Mouse (Mus musculus): ENCODE data around the gene 1110004F10Rik.
"Not testable (repeated sequence)": the region's sequence is repeated elsewhere in the genome, so short reads cannot be mapped to it uniquely, and the experiment has no call there.

Gene 1110004F10Rik

DNA sequence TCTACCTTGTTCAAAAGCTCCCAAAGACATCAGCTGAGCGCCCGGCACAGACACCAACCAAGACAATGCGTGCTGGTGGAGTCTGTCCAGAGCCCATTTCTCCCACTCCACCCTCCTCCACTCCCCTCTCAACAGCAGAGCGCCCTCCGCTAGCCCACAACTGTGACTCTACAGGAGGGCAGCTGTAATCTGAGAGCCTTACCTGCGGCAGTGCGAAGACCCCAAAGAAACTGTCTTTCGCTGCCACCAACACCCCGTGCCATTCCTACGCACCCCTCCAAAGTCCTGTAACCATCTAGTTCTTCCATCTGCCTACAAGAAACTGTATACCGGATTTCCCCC lies at the start of gene 1110004F10Rik:
TSS of gene 1110004F10Rik (plus strand) at position 202 of the 342 bp plus-strand sequence.
- DNase-seq (ENCODE audit: low spot score) = no peak

DNA sequence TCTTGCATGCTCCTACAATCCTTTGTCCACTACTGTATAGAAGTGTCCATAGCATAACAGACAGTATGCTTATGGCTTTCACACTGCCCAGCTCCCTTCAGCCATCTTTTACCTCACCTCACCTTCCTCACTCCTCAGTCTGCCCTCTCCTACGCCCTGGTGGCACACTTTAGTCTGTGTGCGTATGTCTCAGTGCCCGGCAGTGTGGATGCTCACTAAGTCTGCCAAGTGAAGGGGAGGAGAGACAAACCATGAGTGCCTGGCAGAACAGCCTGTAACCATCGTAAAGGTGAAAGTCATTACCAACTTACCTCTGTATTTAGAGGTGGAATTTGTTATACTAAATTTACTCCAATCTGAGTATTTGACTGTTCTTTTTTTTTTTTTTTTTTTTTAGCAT lies 36.5 kb upstream of the 1110004F10Rik start:
- no peak for DNase-seq (ENCODE audit: low spot score)

DNA sequence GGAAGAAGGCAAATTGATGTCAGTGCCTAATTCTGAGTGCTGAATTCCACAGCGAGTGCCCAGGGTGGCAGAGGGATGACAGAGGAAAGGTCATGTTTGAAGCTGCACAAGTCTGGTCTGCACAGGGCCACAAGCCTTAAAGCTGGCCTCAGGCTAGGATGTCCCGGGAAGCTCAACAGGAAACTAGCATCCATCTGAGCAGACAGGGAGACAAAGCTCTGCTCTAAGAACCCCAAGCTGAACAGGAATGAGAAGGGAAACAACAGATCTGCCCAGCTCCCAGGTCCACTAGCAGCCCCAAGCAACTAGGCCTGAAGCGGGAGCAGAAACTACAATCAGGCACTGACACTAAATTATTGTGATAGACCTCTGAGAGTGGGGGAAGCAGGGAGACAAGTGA lies 9.2 kb upstream of the 1110004F10Rik start:
- no peak for DNase-seq (ENCODE audit: low spot score)

DNA sequence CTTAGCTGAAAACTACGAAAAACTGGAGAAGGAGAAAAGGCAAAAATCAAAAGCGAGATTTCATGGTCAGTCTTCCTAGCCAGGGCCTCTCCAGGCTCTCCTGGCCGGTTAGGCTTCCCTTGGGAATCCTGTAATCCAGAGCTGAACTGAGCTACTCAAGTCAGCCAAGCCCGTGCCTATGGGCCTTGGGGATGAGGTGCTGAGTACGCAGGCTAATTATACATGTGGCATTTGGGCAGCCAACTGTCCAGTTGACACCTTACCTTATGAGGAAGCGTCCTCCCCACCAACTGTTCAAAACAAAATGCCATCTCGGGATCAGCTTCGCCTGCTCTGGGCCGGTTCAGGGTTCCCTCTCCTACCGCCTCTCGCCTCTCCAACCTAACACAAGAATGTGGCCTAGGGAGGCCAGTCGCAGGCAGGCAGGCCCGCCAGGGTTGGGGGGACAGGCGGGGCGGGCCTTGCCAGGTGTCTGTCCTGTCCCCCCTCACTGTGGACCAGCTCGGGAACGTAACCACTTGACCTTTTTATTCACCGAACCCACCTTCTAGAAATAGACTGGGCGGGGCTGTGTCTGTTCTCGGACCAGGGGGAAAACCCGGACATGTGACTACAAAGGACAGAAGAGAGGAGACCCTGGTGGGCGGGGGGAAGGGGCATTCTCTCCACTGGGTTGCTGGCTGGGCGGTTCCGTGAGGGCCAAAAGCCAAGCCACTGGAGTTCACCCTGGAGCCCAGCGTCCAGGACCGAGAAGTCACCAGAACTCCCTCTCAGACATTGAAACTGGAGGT lies 8.4 kb upstream of the 1110004F10Rik start:
- no peak for DNase-seq (ENCODE audit: low spot score)

DNA sequence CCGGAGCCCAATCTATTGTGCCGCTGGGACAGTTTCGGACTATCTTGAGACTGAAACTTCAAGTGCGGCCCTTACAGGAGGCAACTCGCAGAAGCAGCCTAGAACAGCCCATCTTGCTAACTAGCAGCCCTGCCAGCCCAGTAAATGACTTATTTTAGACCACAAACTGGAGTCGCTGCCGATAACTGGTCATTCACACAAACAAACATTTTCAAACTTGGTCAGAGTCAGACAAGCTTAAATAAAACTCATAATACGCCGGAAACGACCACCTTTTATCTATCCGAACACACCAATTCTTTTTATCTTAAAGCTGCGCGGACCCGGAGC lies 7.8 kb upstream of the 1110004F10Rik start:
- no peak for DNase-seq (ENCODE audit: low spot score)

DNA sequence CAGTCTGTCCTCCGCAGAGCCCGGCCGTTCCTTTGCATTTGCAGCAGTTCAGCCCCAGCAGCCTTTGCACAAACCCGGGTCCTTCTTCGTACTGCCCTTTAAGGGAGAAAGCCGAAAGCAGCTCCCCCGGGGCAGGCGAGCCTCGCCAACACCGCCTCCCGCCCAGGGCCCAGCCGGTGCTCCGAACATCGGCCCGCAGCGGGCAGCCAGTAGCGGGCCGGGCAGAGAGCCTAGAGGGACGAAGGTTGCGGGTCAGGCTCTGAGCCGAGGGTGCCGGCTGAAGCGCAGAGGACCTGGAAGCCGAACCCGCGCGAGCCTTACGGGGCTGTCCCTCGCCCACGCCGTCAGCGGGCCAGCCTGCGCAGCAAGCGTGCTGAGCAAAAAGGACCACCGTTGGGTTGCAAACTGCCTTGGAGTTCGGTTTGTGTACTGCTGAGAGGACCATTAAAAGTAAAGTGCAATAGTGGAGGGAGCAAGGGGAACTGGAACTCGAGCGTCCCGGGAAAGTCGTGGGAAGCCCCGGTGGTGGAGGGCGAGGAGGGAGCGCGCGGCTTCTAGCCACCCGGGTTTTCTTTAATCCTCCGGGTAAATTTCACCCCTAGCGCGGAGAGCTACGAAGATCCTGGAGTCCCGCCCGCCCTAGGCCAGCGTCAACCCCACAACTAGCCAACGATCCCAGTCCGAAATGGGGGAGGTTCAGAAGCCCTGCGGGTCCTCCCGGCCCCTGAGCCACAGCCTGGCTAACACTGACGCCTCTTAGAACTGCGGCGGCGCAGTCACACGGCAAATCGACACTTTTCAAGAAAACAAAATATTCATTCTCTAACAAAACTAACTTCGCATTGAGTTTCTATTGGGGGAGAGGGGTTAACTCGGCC lies 7.2 kb upstream of the 1110004F10Rik start:
- DNase-seq (ENCODE audit: low spot score) = no peak

DNA sequence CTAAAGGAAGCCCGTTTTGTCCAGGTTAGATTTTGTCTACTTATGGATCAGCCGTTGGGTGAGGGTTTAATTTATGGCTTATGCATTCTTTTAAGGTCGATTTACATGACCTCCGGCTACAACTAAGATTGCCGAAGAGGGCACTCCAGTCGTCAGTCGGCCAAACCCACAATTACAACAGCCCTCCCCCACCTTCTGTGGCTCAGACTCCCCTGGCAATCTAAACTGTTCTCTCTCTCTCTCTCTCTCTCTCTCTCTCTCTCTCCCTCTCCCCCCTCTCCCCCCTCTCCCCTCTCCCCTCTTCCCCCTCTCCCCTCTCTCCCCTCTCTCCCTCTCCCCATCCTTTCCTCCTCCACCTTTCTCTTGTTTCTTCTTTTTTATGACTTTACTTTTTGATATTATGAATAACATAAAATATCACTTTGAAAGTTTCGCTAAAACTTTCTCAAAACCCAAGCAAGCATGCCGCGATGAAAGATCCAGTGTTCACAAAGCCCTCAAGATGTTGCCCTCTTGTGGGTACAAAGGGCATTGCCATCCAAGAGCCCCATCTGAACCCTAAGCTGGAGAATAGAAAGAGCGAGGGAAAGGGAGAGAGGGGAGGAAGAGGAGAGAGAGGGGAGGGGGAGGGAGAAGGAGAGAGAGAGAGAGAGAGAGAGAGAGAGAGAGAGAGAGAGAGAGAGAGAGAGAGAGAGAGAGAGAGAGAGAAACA lies 6.4 kb upstream of the 1110004F10Rik start:
- peak; percentile 27 for DNase-seq (ENCODE audit: low spot score)

DNA sequence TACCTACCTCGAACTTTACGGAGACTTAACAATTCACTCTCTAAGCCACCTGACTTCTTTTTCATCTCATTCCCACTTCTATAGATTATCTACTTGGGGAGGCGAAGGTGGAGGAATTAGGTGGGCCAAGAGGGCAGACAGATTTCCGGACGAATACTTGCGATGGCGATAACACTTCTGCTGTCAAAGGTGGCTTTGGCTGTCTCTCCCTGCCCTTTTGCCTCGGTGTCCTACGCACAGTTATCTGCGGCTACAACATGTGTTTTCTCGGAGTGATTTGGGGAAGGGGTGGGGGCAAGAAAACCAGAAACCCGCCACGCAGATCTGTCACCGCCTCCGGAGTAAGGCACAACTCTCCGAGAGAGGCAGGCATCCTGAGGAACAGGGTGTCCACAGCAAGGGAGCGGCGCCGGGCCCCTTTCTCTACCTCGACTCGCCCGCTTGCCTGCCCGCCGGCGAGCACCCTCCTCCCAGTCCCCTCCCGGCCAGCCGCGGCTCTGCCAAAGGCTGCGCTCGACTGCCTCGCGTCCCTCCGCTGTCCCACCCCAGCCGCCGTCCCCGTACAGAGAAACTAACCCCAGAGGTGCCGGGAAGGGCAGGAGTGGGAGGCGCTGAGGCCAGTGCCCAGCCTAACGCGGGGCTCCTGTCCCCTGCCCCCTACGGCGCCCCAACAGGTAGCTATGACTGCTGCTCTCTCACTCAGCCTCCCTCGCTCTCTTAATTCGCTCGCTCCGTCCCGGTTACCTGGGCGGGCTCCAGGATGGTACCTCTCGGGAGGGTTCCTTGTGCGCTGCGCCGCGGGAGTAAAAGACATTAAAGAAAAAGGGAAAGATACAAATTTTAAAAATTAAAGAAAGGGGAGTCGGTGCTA lies 5.6 kb upstream of the 1110004F10Rik start:
- DNase-seq (ENCODE audit: low spot score) = no peak

DNA sequence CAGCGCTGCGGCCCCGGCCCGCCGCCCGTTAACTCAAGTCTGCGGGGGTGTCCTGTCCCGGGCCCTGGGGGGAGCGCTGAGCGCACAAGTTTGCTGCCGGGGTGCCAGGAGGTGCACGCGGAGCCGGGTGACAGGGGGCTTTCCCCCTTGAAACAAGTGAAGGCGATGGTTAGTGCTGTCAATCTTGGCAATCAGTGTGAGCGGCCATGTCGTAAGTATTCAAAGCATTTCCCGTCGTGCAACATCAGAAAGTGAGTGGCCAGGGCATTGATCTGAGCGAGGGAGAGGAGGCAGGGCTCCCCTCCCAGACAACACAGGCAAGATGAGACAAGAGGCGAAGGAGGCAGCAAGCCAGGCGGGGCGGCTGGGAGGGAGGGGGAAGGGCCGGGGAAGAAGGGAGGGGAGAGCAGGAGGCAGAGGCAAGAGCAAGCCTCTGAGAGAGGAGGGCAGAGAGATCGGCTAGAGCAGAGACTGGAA lies 4.9 kb upstream of the 1110004F10Rik start:
- DNase-seq (ENCODE audit: low spot score) = no peak

DNA sequence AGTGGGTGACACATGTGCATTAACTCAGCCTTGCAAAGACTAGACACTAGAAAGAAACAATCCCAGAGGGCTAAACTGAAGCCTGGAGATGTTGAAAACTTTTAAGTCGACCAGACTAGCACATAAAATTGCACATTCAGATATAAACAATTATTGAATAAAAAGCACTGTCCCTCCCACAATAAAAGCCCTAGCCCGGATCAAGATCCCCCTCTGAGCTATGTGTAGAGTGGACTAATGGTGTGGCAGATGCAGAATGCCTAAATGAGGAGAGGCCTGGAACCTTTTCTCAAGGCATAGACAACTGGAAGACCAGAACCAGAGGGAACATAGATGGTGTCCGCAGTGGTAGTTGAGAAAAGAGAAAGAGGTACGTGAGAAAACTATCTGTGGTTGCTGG lies 3.7 kb upstream of the 1110004F10Rik start:
- DNase-seq (ENCODE audit: low spot score) = no peak

DNA sequence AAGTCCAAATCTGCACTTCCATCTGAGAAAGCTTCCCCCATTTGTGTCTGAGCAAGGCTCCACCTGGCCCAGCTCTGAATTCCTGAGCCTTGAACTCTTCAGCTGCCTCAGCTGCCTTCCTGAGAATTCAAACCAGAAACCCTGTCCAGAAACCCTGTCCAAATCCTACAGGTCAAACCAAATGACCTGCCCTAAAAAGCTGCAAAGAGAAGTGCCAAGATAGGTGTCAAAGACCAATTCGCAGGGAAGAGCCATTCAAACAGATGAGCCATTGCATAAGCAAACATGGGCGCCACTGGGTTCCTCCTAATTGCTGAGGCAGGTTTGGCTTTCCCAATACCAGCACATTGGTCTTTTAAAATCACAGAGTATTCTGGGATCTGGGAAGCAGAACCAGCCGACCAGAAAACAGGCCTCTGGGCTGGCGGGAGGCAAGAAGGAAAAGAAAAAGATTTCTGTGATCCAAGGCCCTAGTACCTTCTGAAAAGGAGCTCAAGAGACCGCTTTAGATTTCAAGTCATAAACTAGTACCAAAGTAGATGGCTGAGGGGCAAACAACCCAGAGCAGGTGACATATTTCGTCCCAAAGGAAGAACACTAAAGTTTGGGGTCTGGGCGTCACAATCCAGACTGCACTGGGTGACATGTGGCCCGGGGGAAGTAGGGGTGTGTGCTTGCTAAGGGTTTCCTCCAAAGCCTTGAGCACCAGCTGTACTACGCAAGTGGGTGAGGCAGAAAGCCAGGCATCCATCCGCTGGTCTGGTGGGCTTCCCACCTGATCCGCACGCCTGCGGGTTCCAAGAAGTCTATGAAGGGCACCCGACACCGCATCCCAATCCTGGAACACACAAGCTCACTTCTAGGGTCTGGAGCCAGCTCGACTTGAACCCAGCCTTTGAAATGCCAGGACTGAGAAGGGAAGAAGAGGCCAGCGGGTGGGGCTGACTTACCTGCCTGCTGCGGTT lies 2.3 kb upstream of the 1110004F10Rik start:
- DNase-seq (ENCODE audit: low spot score) = no peak

DNA sequence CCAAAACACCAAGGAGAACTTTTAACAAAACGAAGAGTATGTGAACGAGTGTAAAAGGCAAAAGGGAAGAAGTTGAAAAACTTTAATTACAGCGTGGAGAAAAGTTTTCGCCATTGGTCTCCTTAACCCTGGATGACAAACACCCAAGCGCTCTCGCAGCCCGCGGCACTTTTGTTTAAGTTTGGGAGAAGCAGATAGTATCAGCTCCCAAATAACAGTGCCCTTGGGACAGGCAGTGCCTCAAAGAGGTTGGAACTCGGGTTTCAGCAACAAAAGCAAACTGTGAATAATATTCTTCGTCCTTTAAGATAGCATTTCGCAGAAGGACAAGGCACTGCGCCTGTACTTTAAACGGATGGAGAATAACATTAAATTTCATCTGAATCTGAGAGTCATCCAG lies 1.2 kb upstream of the 1110004F10Rik start:
- DNase-seq (ENCODE audit: low spot score) = no peak

DNA sequence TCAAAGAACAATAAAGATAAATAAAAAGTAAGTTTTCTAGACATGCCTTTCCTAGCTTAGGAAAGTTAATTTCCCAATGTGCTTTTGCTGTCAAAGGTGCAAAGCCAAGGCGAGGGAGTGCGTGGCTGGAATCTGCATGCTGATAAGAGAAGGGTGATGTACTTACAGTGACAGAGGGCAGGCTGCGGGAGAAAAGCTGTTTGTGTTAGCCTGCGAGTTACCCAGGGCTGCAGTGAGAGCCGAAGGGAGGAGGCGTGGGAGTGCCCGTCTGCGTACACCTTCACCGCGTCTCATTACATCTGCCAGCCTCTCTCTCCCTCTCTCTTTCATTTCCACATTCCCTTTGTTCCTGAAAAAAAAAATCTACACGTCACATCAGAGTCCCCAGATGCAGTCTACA lies 686 bp upstream of the 1110004F10Rik start, which contains the start of gene Sox6:
TSS of gene Sox6 (minus strand) at position 286 of the 400 bp plus-strand sequence.
- DNase-seq (ENCODE audit: low spot score) = no peak

DNA sequence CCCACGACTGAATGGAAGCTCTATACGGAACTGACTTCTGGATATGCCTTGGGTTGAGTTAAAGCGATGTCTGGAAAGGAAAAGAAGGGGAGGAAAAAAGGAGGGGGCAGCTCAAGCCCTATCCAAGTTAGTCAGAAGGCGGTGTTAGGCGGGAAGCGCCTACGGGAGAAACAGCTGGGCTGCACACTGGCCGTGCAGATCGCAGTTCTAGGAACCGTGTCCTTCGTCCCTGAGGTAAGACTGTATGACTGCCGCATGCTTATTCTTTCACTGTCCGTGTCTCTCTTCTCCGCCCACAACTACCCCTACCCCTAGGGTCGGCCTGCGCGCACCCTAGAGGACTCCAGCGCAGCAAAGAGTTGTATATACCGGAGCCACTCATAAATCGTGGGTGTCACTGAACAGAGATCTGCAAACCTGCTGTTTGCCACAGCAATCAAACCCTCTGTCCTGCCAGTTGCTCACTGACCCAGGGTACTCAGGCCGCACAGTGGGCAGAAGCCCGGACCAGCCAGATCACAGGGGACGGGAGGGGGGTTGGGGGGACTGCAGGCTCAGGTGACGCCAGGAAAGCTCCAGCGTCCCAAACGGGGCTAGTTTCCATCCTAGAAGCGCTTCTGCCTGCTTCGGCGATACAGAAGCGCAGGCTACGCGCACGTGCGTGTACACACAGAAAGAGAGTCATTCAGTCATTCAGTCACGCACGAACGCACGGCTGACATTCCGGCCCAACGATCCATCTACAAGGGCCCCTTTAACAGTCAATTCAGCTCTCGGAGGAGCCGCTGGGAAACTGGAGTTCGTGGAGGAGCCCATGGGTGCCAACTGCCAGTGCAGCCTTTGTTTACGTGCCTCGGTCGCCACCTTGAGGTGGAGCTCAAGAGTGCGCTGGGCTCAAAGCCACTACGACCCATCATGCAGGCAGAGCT lies 605 bp downstream of the 1110004F10Rik start:
- DNase-seq (ENCODE audit: low spot score) = peak; percentile 52

DNA sequence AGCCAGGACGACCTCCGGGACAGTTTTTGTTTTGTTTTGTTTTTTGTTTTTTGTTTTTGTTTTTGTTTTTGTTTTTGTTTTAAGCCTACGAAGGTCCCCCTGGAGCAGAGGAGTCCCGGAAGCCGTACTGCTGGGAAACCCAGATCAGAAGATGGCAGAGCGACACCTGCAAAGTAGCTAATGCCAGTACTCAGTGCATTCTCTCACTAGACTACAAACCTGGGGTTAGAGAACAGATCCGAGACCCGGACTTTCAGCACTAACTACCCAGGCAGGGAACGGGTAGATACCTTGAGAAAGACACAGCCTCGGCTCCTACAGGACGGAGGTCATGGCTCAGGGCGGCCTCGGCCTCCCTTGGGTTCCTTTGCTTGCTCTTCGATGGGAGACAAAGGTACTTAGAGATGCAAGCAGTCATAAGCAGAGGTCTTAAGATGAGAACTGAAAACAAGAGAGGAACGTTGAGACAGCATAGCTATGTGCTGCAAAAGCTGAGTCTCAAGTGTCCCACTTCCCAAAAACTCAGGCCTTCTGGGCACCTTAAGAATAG lies 1.3 kb downstream of the 1110004F10Rik start:
- no peak for DNase-seq (ENCODE audit: low spot score)

DNA sequence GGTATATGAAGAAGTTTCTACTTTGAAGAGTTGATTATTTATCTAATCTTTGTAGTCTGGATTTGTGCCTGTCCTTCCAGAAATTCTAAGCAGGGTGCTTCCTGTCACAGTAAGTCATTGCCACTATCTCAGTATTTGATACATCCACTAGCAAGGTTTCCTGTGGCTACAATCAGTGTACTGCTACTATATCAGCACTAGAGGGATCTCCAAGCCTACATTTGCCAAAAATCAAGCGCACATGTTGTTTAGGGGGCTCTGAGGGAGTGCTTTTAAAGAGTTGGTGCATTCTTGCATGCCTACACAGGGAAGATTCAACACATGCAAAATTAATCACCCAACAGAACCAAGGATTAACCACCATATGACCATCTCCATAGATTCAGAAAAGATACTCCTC lies 21.5 kb downstream of the 1110004F10Rik start:
- no peak for DNase-seq (ENCODE audit: low spot score)

DNA sequence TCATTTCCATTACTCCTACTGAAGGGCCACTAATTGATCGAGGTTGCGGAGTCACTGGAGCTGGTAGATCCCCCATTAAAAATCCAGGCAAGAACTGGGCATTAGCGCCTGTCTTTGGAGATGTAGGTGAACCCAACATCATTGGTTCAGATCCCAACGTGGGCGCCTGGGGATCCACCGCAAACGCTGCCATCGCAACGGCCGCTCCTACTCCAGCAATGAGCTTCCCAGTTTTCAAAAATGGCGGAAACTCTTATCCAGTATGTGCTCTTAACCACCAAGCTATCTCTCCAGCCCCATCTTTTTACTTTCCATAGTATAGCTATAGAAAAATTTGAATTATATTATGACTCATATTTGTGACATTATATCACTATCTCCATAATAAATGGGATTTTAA lies 45.2 kb downstream of the 1110004F10Rik start, which contains the start of gene Gm4353:
TSS of gene Gm4353 (minus strand) at position 270 of the 400 bp plus-strand sequence.
- DNase-seq (ENCODE audit: low spot score) = not testable (repeated sequence)

DNA sequence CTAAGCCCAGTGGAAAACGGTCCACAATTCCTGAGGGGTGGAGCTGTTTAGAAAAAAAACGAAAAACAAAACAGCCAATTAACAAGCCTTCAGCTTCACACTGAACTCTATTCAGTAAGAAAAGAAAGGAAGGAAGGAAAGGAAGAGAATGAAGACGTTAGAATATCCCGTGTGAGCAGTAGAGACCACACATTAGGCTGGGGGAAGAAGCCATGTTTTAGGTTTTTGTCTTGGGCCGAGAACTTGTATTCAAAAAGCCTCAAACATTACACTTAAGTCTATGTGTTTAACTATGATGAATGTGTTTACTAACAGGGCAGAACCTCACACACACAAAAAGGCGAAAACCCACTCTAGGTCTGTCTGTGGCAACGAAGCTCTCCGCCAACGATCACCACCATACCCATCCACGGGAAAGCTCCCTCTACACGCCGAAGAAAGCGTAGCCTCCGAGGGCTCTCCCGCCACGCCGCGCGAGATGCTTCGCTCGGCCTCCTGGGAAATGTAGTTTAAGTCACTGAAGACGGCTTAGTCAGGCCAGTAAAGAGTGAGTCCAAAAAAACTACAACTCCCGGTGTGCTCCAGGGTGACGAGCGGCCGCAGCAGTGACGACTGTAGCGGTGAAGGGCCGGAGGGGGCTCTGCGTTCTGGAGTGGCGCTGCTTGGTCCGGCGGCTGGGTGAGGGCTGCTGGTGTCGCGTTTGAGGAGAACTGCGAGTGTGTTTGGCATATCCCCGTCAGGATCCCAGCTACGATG lies 53.7 kb downstream of the 1110004F10Rik start:
- DNase-seq (ENCODE audit: low spot score) = peak; percentile 93
